Mouse (Mus musculus) ovary, postnatal 14 days (tissue): ENCODE measurements at regions not wholly inside any gene's neighbourhood (a gene's known extent, or its start where the extent isn't known, plus 50 kb on each side); places are given as distances from the start of the nearest gene placed in this dataset.
A peak's percentile ranks its signal among the peaks of the same experiment; 100 is the strongest.

Experiments used
- DNase-seq: peaks from one replicate; pipeline ENCODE4 v3.0.0; 2022; ENCODE audit warnings: low spot score

DNA sequence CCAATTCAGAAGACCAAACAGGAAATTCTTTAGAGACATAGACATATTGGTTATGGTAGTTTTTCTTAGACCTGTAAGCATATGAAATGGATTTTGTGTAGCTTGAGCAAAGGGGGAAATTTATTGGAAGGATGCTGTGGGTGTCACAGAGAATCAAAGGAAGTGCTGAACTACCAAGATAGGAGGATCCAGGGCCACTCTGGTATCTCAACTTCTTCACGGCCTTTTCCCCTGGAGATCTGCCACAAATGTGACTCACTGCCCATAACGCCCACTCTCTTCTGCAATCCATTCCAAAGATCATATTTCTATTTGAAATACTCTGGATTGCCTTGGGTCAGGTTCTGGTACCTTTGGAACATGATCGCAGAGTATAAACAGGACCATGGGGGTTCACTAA is 161.6 kb upstream of the Fggy start:
- DNase-seq: no peak

- DNase-seq: no peak
Observed at GRCm38 (mm10) chr4:95398301-95398700, 159.0 kb upstream of the Fggy start.

GRCm38 (mm10) chr4:95402273-95402672 is 155.0 kb upstream of the Fggy start:
- DNase-seq: no peak

DNA sequence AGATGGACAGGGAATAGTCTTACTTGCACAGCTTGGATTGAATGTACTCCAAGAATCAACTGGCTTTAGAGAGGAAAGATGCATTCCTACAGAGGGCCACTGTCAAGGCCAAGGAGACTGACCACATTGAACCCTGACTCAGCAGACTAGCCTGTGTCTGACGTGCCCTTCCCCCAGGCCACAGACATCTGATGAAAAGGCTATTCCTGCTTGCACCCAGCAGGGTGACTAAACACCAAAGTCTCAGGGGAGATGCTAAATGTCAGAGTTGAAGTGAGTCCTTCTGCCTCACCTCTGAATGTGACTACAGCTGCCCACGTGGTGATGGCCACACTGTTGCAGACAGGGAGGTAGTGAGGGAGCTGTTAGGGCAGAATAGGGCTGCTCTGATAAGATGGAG is 140.2 kb upstream of the Fggy start:
- no peak for DNase-seq

DNA sequence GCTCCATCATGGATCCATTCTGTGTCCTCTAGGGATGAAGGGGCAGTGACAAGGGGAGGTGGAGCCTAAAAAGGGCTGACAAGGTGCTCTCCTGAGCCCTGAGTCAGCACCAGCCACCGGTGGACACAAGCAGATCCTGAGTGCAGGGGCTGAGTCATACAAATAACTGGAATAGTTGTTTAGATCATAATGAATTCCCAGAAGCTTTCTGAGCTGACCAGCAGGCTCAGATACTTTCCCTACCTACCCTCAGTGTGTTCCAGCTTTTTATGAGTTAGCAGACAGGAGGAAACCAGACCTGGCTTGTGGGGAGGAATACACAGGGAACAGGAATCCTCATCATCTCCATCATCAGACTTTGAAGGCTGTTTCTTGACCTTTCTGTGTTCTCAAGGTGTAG is 130.7 kb upstream of the Fggy start:
- DNase-seq: no peak

- peak; percentile 14 for DNase-seq
Observed at GRCm38 (mm10) chr4:95434543-95434942, 122.8 kb upstream of the Fggy start.

GRCm38 (mm10) chr4:95435080-95435479 is 122.2 kb upstream of the Fggy start:
- no peak for DNase-seq

- no peak for DNase-seq
Observed at GRCm38 (mm10) chr4:95439834-95440233, 117.5 kb upstream of the Fggy start.

- DNase-seq: no peak
Observed at GRCm38 (mm10) chr4:95443854-95444811, 113.2 kb upstream of the Fggy start.

DNA sequence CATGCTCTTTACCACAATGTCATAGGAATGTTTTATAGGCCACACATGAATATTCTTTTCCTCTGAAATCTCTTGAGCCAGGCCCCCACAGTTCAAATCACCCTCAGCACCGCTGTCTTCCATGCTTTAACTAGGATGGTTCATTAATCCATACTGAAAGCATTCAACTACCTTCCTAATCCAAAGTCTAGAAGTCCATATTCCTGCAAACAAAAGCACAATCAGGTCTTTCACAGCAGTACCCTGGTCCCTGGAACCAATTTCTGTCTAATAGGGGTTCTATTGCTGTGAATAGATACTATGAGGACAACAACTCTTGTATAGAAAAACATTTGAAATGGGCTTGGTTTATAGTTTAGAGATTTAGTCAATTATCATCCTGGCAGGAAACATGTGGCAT is 107.0 kb upstream of the Fggy start:
- no peak for DNase-seq

DNA sequence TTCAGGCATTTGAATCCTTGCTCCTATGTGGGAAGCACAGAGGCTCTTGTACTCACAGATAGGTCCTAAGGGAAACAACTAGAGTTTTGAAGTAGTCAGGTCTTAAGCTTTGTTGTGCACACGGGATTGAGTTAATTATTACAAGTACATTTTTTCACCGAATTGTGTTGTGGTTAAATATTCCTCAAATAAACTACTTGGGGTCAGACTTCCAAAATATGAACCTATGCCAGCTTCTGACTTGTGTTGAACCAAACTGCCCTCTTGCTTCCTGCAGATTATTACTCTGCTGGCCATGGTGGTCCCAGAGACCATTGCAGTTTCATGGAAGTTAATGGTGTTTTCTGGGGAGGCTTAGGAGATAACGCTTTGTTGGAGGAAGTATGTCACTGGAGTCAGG is 105.5 kb upstream of the Fggy start:
- no peak for DNase-seq

DNA sequence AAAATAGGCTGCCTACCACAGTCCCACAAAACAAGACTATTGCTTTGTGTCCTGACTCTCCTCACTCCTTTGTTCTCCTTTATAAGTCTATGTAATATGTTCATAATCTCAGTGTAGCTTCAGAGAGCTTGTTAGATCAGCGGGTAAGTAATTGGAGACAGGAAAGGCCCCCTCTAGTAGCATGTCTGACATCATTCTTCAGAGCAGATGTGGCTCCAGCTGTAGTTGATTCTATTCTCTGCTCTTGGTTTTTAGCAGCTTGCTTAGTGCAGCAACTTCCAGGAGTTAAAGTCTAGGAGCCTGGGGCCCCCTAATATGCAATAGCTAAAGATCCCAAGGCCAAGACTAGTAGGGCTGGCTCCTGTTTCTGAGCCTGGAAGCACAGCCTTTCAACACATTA is 101.0 kb upstream of the Fggy start:
- no peak for DNase-seq

GRCm38 (mm10) chr4:95456943-95457342 is 100.4 kb upstream of the Fggy start:
- DNase-seq: no peak

- no peak for DNase-seq
Observed at GRCm38 (mm10) chr4:95462476-95462875, 94.8 kb upstream of the Fggy start.

DNA sequence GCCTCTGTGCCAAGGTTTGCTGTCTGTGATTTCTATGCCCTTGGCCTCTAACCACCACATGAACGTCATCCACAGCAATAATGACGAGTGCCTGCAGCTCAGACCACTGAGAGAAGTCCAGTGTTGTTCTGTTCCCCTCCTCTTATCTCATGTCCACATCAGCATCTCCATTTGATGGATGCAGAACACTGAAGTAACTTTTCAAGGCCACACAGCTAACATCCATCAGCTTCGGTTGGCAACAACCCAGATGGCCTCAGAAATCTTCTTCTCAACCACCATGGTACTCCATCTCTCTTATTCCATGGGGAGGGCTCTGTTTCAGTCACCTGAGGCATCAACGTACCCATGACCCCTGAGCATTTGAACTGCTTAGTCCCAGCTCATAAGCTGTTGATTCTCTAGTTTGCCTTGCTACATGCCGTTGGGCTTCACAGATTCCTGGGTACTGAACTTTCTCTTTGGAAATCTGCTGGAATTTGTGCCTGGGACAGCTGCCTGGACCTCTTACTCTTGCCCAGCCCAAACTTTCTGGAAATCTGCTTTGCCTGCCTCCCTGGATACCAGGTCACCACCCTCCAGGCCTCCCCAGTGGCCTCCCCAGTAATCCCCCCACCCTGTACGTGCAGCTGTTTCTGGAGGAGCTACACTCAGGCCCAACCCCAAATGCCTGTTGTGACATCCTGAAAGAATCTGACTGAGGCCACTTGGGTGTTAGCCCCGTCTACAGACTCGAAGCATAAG is 94.1 kb upstream of the Fggy start:
- DNase-seq: no peak

- DNase-seq: no peak
Observed at GRCm38 (mm10) chr4:95466647-95467046, 90.7 kb upstream of the Fggy start.

GRCm38 (mm10) chr4:95467526-95467925 is 89.8 kb upstream of the Fggy start:
- no peak for DNase-seq

DNA sequence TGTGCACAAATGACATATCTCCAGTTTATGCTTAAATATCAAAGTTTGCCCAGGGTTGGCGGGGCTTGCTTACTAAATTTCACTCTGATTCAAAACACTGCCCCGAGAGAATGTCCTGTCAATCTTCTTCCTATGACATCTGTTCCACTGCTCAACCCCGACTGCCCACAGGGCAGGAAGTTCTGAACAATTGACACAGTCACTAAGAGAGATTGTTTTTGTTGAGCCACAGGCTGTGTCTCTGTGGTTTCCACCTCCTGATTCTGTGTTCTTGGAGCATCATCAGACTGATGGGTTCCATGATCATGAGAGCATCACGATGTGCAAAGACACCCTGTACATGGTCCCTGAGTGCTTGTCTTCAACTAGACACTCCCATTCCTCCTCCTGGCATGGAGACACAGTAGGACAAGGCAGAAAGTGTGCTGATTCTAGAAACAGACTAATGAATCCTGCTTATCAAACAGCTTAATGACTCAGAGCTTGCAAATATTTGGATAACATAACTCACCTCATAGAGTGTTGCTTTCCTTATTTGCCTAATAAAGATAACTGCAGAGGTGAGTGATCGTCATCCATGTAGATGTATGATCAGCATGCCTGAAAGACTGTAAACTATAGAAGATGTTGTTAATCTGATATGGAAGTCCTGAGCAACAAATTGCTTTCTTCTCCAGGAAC is 82.4 kb upstream of the Fggy start:
- DNase-seq: no peak

DNA sequence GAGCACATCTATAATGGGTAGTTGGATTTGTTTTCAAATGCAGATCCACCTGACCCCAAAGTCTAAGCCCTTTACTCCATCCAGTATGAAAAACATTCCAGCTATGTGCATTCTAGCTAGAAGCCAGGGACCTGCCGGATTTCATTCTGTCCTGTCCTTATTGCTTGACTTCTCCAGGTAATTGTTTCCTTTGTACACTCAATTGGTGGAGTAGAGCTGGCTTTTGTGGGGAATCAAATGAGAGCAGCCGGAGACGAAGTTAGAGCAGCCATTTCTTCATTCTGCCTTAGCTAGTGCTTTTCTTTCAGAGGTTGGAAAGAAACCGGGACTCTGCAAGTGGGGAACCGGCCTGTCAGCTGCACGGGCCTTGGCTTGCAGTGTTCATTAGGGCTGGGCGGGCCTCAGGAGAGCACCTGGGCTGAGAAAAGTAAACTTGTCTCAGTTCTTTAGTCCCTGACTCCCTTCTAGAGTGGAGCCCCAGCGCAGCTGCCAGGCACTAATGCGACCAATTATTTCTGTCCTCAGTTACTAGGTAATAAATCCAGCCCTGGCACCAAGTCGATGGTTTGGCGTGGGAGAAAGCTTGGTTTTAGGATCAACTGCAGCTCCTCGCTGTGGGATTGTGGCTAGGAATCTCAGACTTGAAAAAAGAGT is 81.1 kb upstream of the Fggy start:
- DNase-seq: no peak

DNA sequence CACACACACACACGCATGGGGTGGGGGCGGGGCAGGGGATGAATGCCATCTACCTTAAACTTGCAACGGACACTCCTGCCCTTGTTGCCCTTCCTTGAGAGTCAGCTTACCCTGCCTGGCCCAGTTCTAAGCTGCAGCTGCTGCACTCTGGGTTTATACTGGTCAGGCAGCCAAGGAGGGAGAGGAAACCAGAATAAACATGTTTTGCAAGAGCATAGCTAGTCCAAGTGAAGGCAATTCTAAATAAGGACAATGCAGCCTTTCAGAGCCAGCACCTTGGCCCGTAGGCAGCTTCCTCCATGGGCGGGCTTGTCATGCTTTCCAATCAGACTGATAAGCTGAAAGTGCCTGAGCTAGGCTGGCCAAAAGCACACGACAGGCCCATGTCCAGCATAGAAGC is 73.7 kb upstream of the Fggy start:
- peak; percentile 33 for DNase-seq

- DNase-seq: no peak
Observed at GRCm38 (mm10) chr4:95487323-95487722, 70.0 kb upstream of the Fggy start.

- no peak for DNase-seq
Observed at GRCm38 (mm10) chr4:95487969-95488368, 69.3 kb upstream of the Fggy start.
